Mouse (Mus musculus) naive thymus-derived CD4-positive, alpha-beta T cell, adult 5 months (primary cell): ENCODE results near the gene Ugp2. TPM values are rescaled to one million over a fixed set of nuclear protein-coding genes. Genes with fewer than 3 reads are reported as not detected.

Source experiments
- polyA plus RNA-seq: library from polyadenylated mRNA; unstranded; fragments of 100-300 nt; shearing (Covaris generic); gene quantifications from one replicate; pipeline ENCODE4 v1.2.1, GENCODE M21; 2017

The Ugp2 gene
- polyA plus RNA-seq: 33.3 TPM

DNA sequence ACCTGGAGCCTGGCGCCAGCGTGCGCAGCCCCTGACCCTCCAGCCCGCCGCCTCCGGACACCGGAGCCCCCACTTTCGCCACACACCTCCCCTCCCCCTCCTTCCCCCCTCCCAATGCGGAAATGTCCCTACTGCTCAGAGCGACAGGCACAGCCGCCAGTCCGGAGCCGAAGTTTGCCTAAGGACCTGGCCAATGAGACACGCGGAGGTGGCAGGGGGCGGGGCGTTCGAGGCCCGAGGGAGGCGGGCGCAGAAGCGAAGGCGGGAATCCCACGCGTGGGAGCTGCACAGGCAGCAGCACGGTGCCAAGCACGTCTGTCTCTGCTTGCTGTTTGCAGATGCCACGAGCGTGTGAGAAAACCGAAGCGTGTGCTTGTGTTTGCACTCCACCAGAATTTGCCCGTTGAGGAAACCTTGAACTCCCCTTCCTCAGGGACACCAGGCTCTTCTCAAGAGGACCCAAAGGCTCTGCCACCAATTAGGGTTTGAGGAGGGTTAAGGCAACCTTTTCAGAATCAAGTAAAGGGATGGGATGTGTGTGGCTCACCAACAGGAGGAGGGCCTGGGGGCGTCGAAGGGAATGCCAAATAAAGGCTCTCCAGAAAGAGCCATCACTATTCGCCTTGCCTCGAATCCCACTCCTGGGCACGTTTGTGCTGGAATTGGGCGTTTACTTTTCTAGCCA lies at the start of gene Ugp2:
Ugp2 (minus strand) TSS at position 80 of the 685 bp plus-strand sequence.

Other genes with a start within 250 kb of the Ugp2 start
- 45.2 TPM for gene Vps54, start 131.9 kb downstream of the Ugp2 start, polyA plus RNA-seq
- 1.4 TPM for gene Wdpcp, start 201.0 kb upstream of the Ugp2 start, polyA plus RNA-seq
- gene Mdh1, start 201.2 kb upstream of the Ugp2 start, polyA plus RNA-seq: 235 TPM